Mouse (Mus musculus) heart, embryonic 10.5 days (tissue): ENCODE results near the gene Clcf1. TPM values are rescaled to one million over a fixed set of nuclear protein-coding genes. Genes with fewer than 3 reads are reported as not detected.

ENCODE experiments used
- DNase-seq: peaks from one replicate; pipeline ENCODE4 v3.0.0-alpha.2; 2017; ENCODE audit warnings: low spot score
- H3K27ac ChIP-seq: fragments of 300-500 bp; sonication (generic); 2 replicates; pipeline ENCODE4 v1.5.1; 2016; ENCODE audit warnings: mild to moderate bottlenecking
- H3K27me3 ChIP-seq: fragments of 300-500 bp; sonication (generic); 2 replicates; pipeline ENCODE4 v1.6.1; 2016; ENCODE audit warnings: mild to moderate bottlenecking; ENCODE audit not compliant: poor library complexity, insufficient read depth, severe bottlenecking
- H3K36me3 ChIP-seq: fragments of 300-500 bp; sonication (generic); 2 replicates; pipeline ENCODE4 v1.6.1; 2016; ENCODE audit warnings: mild to moderate bottlenecking, moderate library complexity
- H3K4me1 ChIP-seq: fragments of 300-500 bp; sonication (generic); 2 replicates; pipeline ENCODE4 v1.6.1; 2016; ENCODE audit warnings: mild to moderate bottlenecking
- H3K4me3 ChIP-seq: fragments of 300-500 bp; sonication (generic); 2 replicates; pipeline ENCODE4 v1.5.1; 2016; ENCODE audit warnings: mild to moderate bottlenecking, moderate library complexity
- H3K9me3 ChIP-seq: fragments of 300-500 bp; sonication (generic); 2 replicates; pipeline ENCODE4 v1.6.1; 2016; ENCODE audit warnings: mild to moderate bottlenecking, moderate library complexity
- WGBS: fragments of 180-500 bp; shearing (Covaris S2); methylation state at CpG from one replicate; pipeline ENCODE4 v1.1.7; 2016; 5-methylcytosine and 5-hydroxymethylcytosine counted together
- microRNA-seq: library from miRNA; unstranded; fragments of <30 nt; microRNA quantifications from one replicate; pipeline ENCODE4, GENCODE M21; 2017
- polyA plus RNA-seq: library from polyadenylated mRNA; unstranded; fragments of >200 nt; fragmentation: Nextera tagmentation; extraction: Ambion mirVana; gene quantifications from 2 replicates; pipeline ENCODE4 v1.2.1, GENCODE M21; 2016

The Clcf1 gene
- polyA plus RNA-seq, 1 experiment from 2014 or later: 3.4 TPM

- WGBS: 53% methylated on average over 6 of the region's 6 CpGs
- DNase-seq: no peak
- Histone ChIP-seq H3K36me3 (0 out of 2 replicates have a peak, but pooled peaks cover 4% of the 10 kb centered on the region), H3K27ac (no peak overlapping the region), H3K4me3 (no peak overlapping the region), H3K27me3 (peaks cover 61% of the 10 kb centered on the region), H3K9me3 (no peaks in the 10 kb centered on the region), H3K4me1 (peaks cover 9% of the 10 kb centered on the region)
Observed at GRCm38 (mm10) chr19:4270187-4270586, 56.1 kb downstream of the Clcf1 start.

GRCm38 (mm10) chr19:4270972-4271371 lies 56.9 kb downstream of the Clcf1 start:
- no peak overlapping the region for H3K27ac ChIP-seq
- peaks cover 57% of the 10 kb centered on the region for H3K27me3 ChIP-seq
- DNase-seq: no peak
- peaks cover 9% of the 10 kb centered on the region for H3K4me1 ChIP-seq
- 0 out of 2 replicates have a peak, but pooled peaks cover 4% of the 10 kb centered on the region for H3K36me3 ChIP-seq
- H3K9me3 ChIP-seq: no peaks in the 10 kb centered on the region
- H3K4me3 ChIP-seq: no peak overlapping the region
- WGBS: 89% methylated on average over 11 of the region's 11 CpGs

Small RNAs within 50 kb of the gene (microRNA-seq; reads per million reads assigned to microRNA genes)
- gene Gm26115: not detected
- gene Mir6985: not detected

Other genes starting within 250 kb of the Clcf1 start
- gene Aldh3b2, start 241.9 kb upstream of the Clcf1 start, polyA plus RNA-seq: 0.51 and 1.8 TPM in 2 replicates
- gene Acy3, start 227.7 kb upstream of the Clcf1 start, polyA plus RNA-seq: 9.5 and 10.3 TPM in 2 replicates
- gene Tbx10, start 221.5 kb upstream of the Clcf1 start, polyA plus RNA-seq: 0.45 TPM in 1 of 2 replicates, not detected in the other
- 40.2 and 52.4 TPM in 2 replicates for gene Nudt8, start 213.7 kb upstream of the Clcf1 start, polyA plus RNA-seq
- gene Gm49405, start 213.6 kb upstream of the Clcf1 start, polyA plus RNA-seq: 4.1 and 5.2 TPM in 2 replicates
- gene Doc2g, start 210.9 kb upstream of the Clcf1 start, polyA plus RNA-seq: 32.4 and 75.0 TPM in 2 replicates
- gene Ndufv1, start 201.4 kb upstream of the Clcf1 start, polyA plus RNA-seq: 298 and 420 TPM in 2 replicates
- 402 and 470 TPM in 2 replicates for gene Gstp1, start 176.3 kb upstream of the Clcf1 start, polyA plus RNA-seq
- 2.9 TPM in 2 replicates for gene Gstp2, start 168.2 kb upstream of the Clcf1 start, polyA plus RNA-seq
- gene Gstp3, start 154.7 kb upstream of the Clcf1 start, polyA plus RNA-seq: 0.37 TPM in 1 of 2 replicates, not detected in the other
- not detected in 2 replicates for gene Cabp2, start 132.7 kb upstream of the Clcf1 start, polyA plus RNA-seq
- 67.9 and 86.0 TPM in 2 replicates for gene Cdk2ap2, start 117.1 kb upstream of the Clcf1 start, polyA plus RNA-seq
- gene Pitpnm1, start 114.2 kb upstream of the Clcf1 start, polyA plus RNA-seq: 14.3 and 21.2 TPM in 2 replicates
- 89.7 and 93.8 TPM in 2 replicates for gene Aip, start 88.4 kb upstream of the Clcf1 start, polyA plus RNA-seq
- not detected in 2 replicates for gene Gpr152, start 74.5 kb upstream of the Clcf1 start, polyA plus RNA-seq
- gene Cabp4, start 70.2 kb upstream of the Clcf1 start, polyA plus RNA-seq: not detected in 2 replicates
- gene Coro1b, start 65.6 kb upstream of the Clcf1 start, polyA plus RNA-seq: 135 and 146 TPM in 2 replicates
- gene Ptprcap, start 60.6 kb upstream of the Clcf1 start, polyA plus RNA-seq: 1.8 and 4.4 TPM in 2 replicates
- 53.4 and 57.0 TPM in 2 replicates for gene Rps6kb2, start 50.9 kb upstream of the Clcf1 start, polyA plus RNA-seq
- 2.3 and 2.8 TPM in 2 replicates for gene Carns1, start 38.8 kb upstream of the Clcf1 start, polyA plus RNA-seq
- gene Tbc1d10c, start 23.0 kb upstream of the Clcf1 start, polyA plus RNA-seq: 0.94 and 1.5 TPM in 2 replicates
- gene Ppp1ca, start 22.2 kb upstream of the Clcf1 start, polyA plus RNA-seq: 876 and 946 TPM in 2 replicates
- gene Rad9a, start 12.6 kb upstream of the Clcf1 start, polyA plus RNA-seq: 33.0 and 40.0 TPM in 2 replicates
- not detected in 2 replicates for gene AC109138.7, start 119 bp downstream of the Clcf1 start, polyA plus RNA-seq
- gene Pold4, start 17.7 kb downstream of the Clcf1 start, polyA plus RNA-seq: 15.5 and 18.7 TPM in 2 replicates
- gene Ssh3, start 54.9 kb downstream of the Clcf1 start, polyA plus RNA-seq: 2.9 and 3.5 TPM in 2 replicates
- 1.9 and 3.6 TPM in 2 replicates for gene Ankrd13d, start 68.9 kb downstream of the Clcf1 start, polyA plus RNA-seq
- gene Grk2, start 92.0 kb downstream of the Clcf1 start, polyA plus RNA-seq: 12.0 and 16.5 TPM in 2 replicates
- 52.3 and 53.6 TPM in 2 replicates for gene Kdm2a, start 184.0 kb downstream of the Clcf1 start, polyA plus RNA-seq
- gene Rhod, start 225.2 kb downstream of the Clcf1 start, polyA plus RNA-seq: 24.3 and 28.9 TPM in 2 replicates